Mouse (Mus musculus) megakaryocyte, embryonic 14.5 days (primary cell): Measurements from ENCODE around the gene Shank3.

Experiments used
- FLI1 ChIP-seq: IDR thresholded peaks from 2 replicates; pipeline ENCODE4 v1.6.1; 2012; ENCODE audit warnings: low read length, inconsistent platforms, mixed read lengths
- GATA1 ChIP-seq: IDR thresholded peaks from 3 replicates; pipeline ENCODE4 v1.6.1; 2012; ENCODE audit warnings: mixed read lengths, low read length, inconsistent platforms, borderline replicate concordance

DNA sequence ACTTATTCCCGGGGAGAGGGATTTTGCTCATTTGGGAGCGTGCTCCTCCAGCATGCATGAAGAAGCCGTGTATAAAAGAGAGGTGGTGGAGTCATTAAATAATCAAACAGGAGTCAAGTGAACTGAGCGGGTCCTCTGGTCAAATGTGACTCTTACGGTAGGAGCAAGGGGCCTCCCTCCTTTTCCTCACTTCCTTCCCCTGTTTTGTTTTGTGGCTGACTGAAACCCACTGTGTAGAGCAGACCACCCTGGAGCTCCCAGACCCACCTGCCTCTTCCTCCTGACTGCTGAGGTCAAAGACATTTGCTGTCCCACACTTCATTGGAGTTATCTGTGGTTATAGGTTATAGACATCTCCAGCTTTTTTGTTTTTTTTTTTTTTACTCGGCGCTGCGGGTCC, 108.1 kb downstream of the Shank3 start:
- TF ChIP-seq GATA1 (no peak), FLI1 (no peak)
